Comparison of ENCODE assay signal across 9 mouse cellular contexts in the genomic region with DNA sequence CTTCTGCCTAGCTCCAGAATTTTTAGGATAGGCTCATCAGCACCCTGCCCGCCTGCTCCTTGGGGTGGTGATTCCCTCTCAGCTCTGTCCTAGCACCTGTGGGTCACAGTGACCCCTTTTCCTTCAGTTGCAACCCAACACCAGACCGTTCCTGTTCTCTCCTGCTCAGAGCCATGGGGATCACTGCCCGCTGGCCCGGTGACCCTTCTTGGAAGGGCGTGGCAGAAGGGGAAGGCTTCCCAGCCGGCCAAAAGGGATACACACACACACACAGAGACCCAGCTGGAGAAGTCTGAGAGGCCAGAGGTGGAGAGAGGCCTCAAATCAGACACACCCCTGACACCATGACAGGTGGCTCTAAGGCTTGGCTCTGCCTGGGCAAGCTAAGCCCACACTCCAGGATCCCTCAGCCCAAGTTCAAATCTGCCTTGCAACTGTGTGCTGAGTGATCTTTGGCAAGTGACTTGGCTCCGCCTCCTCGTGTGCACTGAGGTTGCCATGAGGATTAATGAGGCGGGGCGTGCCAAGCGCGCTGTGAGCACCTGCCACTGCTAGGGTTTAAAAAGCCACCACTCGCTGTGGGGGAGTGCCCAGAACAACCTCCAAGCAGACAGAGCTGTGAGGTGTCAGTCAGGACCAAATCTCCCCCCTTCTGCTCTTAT. TPM values are rescaled to one million over a fixed set of nuclear protein-coding genes. Genes with fewer than 3 reads are reported as not detected.
A peak's percentile ranks its signal among the peaks of the same experiment; 100 is the strongest.
DNase-seq lines count a peak whose midpoint lies in the region; ATAC-seq and TF ChIP-seq lines count a peak whose summit lies in the region.
"Had no signal": no experiment of that assay in that cellular context is flagged by ENCODE, and none has a peak within 500 bp of the region (broad histone marks: within the 10 kb centered on the region; RNA-seq: fewer than 3 reads in every experiment).

No protein-coding gene starts in this region.

- H3K4me2 ChIP-seq in liver, embryonic 11.5 days, result no peak overlapping the region
- H3K4me2 ChIP-seq in neural tube, embryonic 12.5 days (replicated peaks), result peak overlapping the region; percentile 24; the same call in 1 of the 2 replicates
- H3K4me2 ChIP-seq in liver, embryonic 12.5 days, result no peak overlapping the region
- H3K4me2 ChIP-seq: liver, embryonic 13.5 days had no signal

- no peaks in the 10 kb centered on the region for H3K9me3 ChIP-seq in liver, embryonic 11.5 days (ENCODE audit: control insufficient read depth, low read length)
- no peaks in the 10 kb centered on the region for H3K9me3 ChIP-seq in neural tube, embryonic 12.5 days
- H3K9me3 ChIP-seq in liver, embryonic 12.5 days (replicated peaks), result no peaks in the 10 kb centered on the region
- H3K9me3 ChIP-seq: liver, embryonic 13.5 days had no signal

- H3K4me3 ChIP-seq in liver, adult 2 months (ENCODE audit: insufficient read depth, low read depth, low read length), result no peak overlapping the region
- H3K4me3 ChIP-seq in liver, embryonic 11.5 days (ENCODE audit: low read depth, low read length), result no peak overlapping the region
- H3K4me3 ChIP-seq in neural tube, embryonic 12.5 days, result no peak overlapping the region
- H3K4me3 ChIP-seq in liver, embryonic 12.5 days, result no peak overlapping the region
- H3K4me3 ChIP-seq: liver, embryonic 13.5 days had no signal

- TF ChIP-seq CTCF in liver, adult 2 months (IDR thresholded peaks at IDR 0.05; ENCODE audit: low read depth, low read length), result no peak

- H3K4me1 ChIP-seq in liver, adult 2 months (ENCODE audit: control insufficient read depth, insufficient read depth, low read length), result no peaks in the 10 kb centered on the region
- no peaks in the 10 kb centered on the region for H3K4me1 ChIP-seq in liver, embryonic 11.5 days (replicated peaks; ENCODE audit: control insufficient read depth, insufficient read depth, low read length)
- peaks cover 91% of the 10 kb centered on the region for H3K4me1 ChIP-seq in neural tube, embryonic 12.5 days
- no peaks in the 10 kb centered on the region for H3K4me1 ChIP-seq in liver, embryonic 12.5 days
- H3K4me1 ChIP-seq: liver, embryonic 13.5 days had no signal

- no peaks in the 10 kb centered on the region for H3K36me3 ChIP-seq in liver, adult 2 months (ENCODE audit: control insufficient read depth, insufficient read depth, low read length)
- H3K36me3 ChIP-seq in liver, embryonic 11.5 days (ENCODE audit: control insufficient read depth, insufficient read depth, low read length), result no peaks in the 10 kb centered on the region
- H3K36me3 ChIP-seq in neural tube, embryonic 12.5 days, result no peaks in the 10 kb centered on the region
- H3K36me3 ChIP-seq in liver, embryonic 12.5 days, result no peaks in the 10 kb centered on the region
- H3K36me3 ChIP-seq: liver, embryonic 13.5 days had no signal

- no peak for ATAC-seq in liver, embryonic 11.5 days (replicated peaks; ENCODE audit: low FRiP score)
- peak; percentile 49 to 51; a peak in 3 of 4 replicates for ATAC-seq in hematopoietic stem cell, adult 5-6 weeks (replicated peaks in 1 of 2; ENCODE audit: insufficient read depth in 1 of 2, low FRiP score in 2 of 2, low TSS enrichment in 1 of 2, low read depth in 1 of 2, poor library complexity in 2 of 2, severe bottlenecking in 2 of 2)
- peak; percentile 63 for ATAC-seq in neural tube, embryonic 12.5 days (ENCODE audit: low FRiP score, low read depth)
- no peak for ATAC-seq in liver, embryonic 12.5 days

- H3K27me3 ChIP-seq in liver, adult 2 months (ENCODE audit: control insufficient read depth, insufficient read depth, low read length), result no peaks in the 10 kb centered on the region
- peaks cover 7% of the 10 kb centered on the region for H3K27me3 ChIP-seq in liver, embryonic 11.5 days (replicated peaks; ENCODE audit: control insufficient read depth, insufficient read depth, low read length)
- H3K27me3 ChIP-seq in neural tube, embryonic 12.5 days (replicated peaks), result no peaks in the 10 kb centered on the region
- H3K27me3 ChIP-seq in liver, embryonic 12.5 days (replicated peaks), result peaks cover 40% of the 10 kb centered on the region

- no peak overlapping the region for H3K9ac ChIP-seq in liver, adult 2 months (ENCODE audit: low read depth, low read length)
- H3K9ac ChIP-seq in liver, embryonic 11.5 days (ENCODE audit: low read depth, low read length), result no peak overlapping the region
- H3K9ac ChIP-seq in neural tube, embryonic 12.5 days, result no peak overlapping the region
- H3K9ac ChIP-seq in liver, embryonic 12.5 days, result no peak overlapping the region
- H3K9ac ChIP-seq: liver, embryonic 13.5 days had no signal

- peak; percentile 23 for DNase-seq in liver, adult 2 months (ENCODE audit: extremely low read depth, low read depth, low spot score)
- DNase-seq in liver, embryonic 11.5 days (ENCODE audit: low spot score), result no peak
- DNase-seq in brain, adult 2 months (ENCODE audit: low read depth, low spot score), result peak; percentile 66
- DNase-seq in kidney, postnatal 36 days, result peak; percentile 88 to 89
- no peak for DNase-seq in frontal cortex, postnatal 10 days (ENCODE audit: low spot score in 2 of 2)
- DNase-seq: liver, embryonic 13.5 days had no signal

- WGBS in liver, adult 2 months, result 51% methylated on average over 13 of the region's 13 CpGs
- WGBS in liver, embryonic 11.5 days, result 40% methylated on average over 13 of the region's 13 CpGs
- 15% methylated on average over 13 of the region's 13 CpGs for WGBS in neural tube, embryonic 12.5 days
- 39% methylated on average over 13 of the region's 13 CpGs for WGBS in liver, embryonic 12.5 days (ENCODE audit: insufficient replicate concordance)

- H3K27ac ChIP-seq in liver, adult 2 months (replicated peaks; ENCODE audit: insufficient read depth, low read depth, low read length), result no peak overlapping the region
- no peak overlapping the region for H3K27ac ChIP-seq in liver, embryonic 11.5 days (ENCODE audit: low read depth, low read length)
- H3K27ac ChIP-seq in neural tube, embryonic 12.5 days, result no peak overlapping the region
- no peak overlapping the region for H3K27ac ChIP-seq in liver, embryonic 12.5 days
- H3K27ac ChIP-seq: liver, embryonic 13.5 days had no signal

- no peak for TF ChIP-seq POLR2A in liver, adult 2 months (IDR thresholded peaks at IDR 0.05; ENCODE audit: extremely low read depth, insufficient read depth, low read length)

- peaks cover 3% of the 10 kb centered on the region; the same call in 1 of the 2 replicates for H3K79me2 ChIP-seq in liver, adult 2 months (ENCODE audit: control insufficient read depth, insufficient read depth, low read length)

RNA-seq across cellular contexts. Expression of a gene that starts 11.7 kb away (rescaled TPM):
- 0.28 and 0.60 TPM in 2 replicates for total RNA-seq in liver, adult 2 months (2014; rRNA removed)
- polyA plus RNA-seq in liver, adult 2 months (2012; rRNA removed), result 1.8 and 4.1 TPM in 2 replicates
- 0.95 and 1.2 TPM in 2 replicates for polyA plus RNA-seq in liver, embryonic 11.5 days (2014; fragmentation: Nextera tagmentation; extraction: Ambion mirVana)
- total RNA-seq in hematopoietic stem cell, adult 5-6 weeks (2017), result 0.40 TPM in 1 of 2 replicates, not detected in the other
- 6.6 and 7.4 TPM in 2 replicates for polyA plus RNA-seq in neural tube, embryonic 12.5 days (2016; fragmentation: Nextera tagmentation; extraction: Ambion mirVana)
- polyA plus RNA-seq in liver, embryonic 12.5 days (2016; fragmentation: Nextera tagmentation; extraction: Ambion mirVana), result 0.24 and 0.37 TPM in 2 replicates

RNA-seq across cellular contexts. Expression of a gene that starts 45.9 kb away (rescaled TPM):
- 8.1 and 10.8 TPM in 2 replicates for total RNA-seq in liver, adult 2 months (2014; rRNA removed)
- polyA plus RNA-seq in liver, adult 2 months (2012; rRNA removed), result 9.2 and 13.2 TPM in 2 replicates
- not detected in 2 replicates for polyA plus RNA-seq in liver, embryonic 11.5 days (2014; fragmentation: Nextera tagmentation; extraction: Ambion mirVana)
- total RNA-seq in hematopoietic stem cell, adult 5-6 weeks (2017), result 4.6 and 12.5 TPM in 2 replicates
- 0.28 and 0.32 TPM in 2 replicates for polyA plus RNA-seq in neural tube, embryonic 12.5 days (2016; fragmentation: Nextera tagmentation; extraction: Ambion mirVana)
- polyA plus RNA-seq in liver, embryonic 12.5 days (2016; fragmentation: Nextera tagmentation; extraction: Ambion mirVana), result 0.21 and 0.36 TPM in 2 replicates

Comparison
In these comparisons a context has a peak if more than half of its experiments do, and no peak if none do; other contexts are left out.
1. DNase-seq: peak in liver, adult 2 months (single experiment), brain, adult 2 months (single experiment) and kidney, postnatal 36 days (2 of 2); none in liver, embryonic 11.5 days (single experiment) and frontal cortex, postnatal 10 days (0 of 2).
2. ATAC-seq: peak in hematopoietic stem cell, adult 5-6 weeks (2 of 2) and neural tube, embryonic 12.5 days (single experiment); none in liver, embryonic 11.5 days (single experiment) and liver, embryonic 12.5 days (single experiment).